Mouse (Mus musculus): Measurements from ENCODE around the gene Col5a2.

- no peak for TF ChIP-seq CTCF (IDR thresholded peaks at IDR 0.05; ENCODE audit: control insufficient read depth, insufficient read depth, insufficient replicate concordance, low read depth, low read length)
- TF ChIP-seq POLR2A (IDR thresholded peaks at IDR 0.05; ENCODE audit: control insufficient read depth, low read depth, low read length) = no peak
These were observed 79.2 kb downstream of the Col5a2 start for GRCm38 (mm10) chr1:45423915-45424314.

Data from testis, adult 2 months (tissue).